Mouse (Mus musculus) bone marrow macrophage, adult 2 months (primary cell): ENCODE data around the gene Lrch1.

ENCODE experiments used
- CTCF ChIP-seq: IDR thresholded peaks from 2 replicates; pipeline ENCODE4 v1.5.1; 2012; ENCODE audit warnings: low read depth, mild to moderate bottlenecking, low read length, moderate library complexity
- POLR2A ChIP-seq: IDR thresholded peaks from 2 replicates; pipeline ENCODE4 v1.6.1; 2012; ENCODE audit warnings: mild to moderate bottlenecking, low read depth, low read length, borderline replicate concordance

- TF ChIP-seq POLR2A (no peak), CTCF (no peak)
These were observed 48.7 kb downstream of the Lrch1 start for GRCm38 (mm10) chr14:74898939-74899338.
